Mouse (Mus musculus): Measurements from ENCODE around the gene Zan.

- TF ChIP-seq GATA1 (IDR thresholded peaks at IDR 0.05; ENCODE audit: borderline replicate concordance, low read length), result no peak
- no peak for TF ChIP-seq FLI1 (IDR thresholded peaks at IDR 0.05; ENCODE audit: low read length)
Observed at GRCm38 (mm10) chr5:137521861-137522260, 45.0 kb upstream of the Zan start.

Data from megakaryocyte, embryonic 14.5 days (primary cell).